ENCODE assay signal across 8 mouse cellular contexts in the genomic region with DNA sequence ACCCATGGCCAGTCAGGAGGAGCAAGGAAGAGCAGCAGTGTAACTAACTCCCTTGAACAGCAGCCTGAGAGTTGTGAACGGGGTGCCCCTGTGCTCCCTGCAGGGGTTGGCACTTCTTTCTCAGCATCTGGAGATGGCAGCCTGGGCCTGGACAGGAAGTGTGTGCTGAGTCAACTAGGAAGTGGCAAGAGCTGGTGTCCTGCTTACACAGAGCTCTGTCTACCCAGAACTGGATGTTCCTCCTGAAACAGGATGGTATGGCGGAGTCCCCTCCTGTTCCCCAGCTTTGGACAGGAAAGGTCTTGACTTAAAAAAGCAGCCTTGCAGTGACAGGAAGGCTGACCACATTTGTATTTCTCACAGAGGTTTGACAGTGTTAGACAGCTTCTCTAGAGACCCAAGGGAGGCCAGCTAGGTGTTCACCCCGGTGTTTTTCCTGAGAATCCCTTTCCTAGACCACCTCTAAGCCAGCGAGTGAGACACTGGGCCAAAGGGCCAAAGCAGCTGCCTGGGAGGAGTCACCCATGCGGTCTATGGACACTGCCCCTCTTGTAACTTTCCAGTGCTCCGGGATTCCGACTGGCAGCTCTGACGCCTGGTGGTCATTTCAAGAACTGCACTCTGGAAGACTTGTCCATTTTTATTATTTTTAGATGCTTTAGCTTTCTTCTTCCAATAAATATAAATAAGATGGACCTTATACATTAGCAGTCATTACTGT. TPM values are rescaled to one million over a fixed set of nuclear protein-coding genes. Genes with fewer than 3 reads are reported as not detected.
DNase-seq lines count a peak whose midpoint lies in the region; ATAC-seq lines count a peak whose summit lies in the region.

No protein-coding gene starts in this region.

- no peak overlapping the region for H3K4me2 ChIP-seq in hindbrain, embryonic 13.5 days
- no peak overlapping the region for H3K4me2 ChIP-seq in forebrain, embryonic 14.5 days (ENCODE audit: low read length)

- no peak overlapping the region for H3K9ac ChIP-seq in hindbrain, embryonic 13.5 days
- no peak overlapping the region for H3K9ac ChIP-seq in forebrain, embryonic 14.5 days (ENCODE audit: low read length)

- intact Hi-C loops in left cerebral cortex, postnatal 14 days (cut with DNase I) = no loop called here

- H3K27ac ChIP-seq in hindbrain, embryonic 10.5 days = peak overlapping the region; percentile 62
- no peak overlapping the region for H3K27ac ChIP-seq in hindbrain, embryonic 13.5 days
- no peak overlapping the region for H3K27ac ChIP-seq in forebrain, embryonic 14.5 days (ENCODE audit: low read depth, low read length)

- H3K27me3 ChIP-seq in hindbrain, embryonic 10.5 days (ENCODE audit: insufficient read depth, poor library complexity, severe bottlenecking) = no peaks in the 10 kb centered on the region
- H3K27me3 ChIP-seq in hindbrain, embryonic 13.5 days = no peaks in the 10 kb centered on the region
- H3K27me3 ChIP-seq in forebrain, embryonic 14.5 days (replicated peaks; ENCODE audit: control insufficient read depth, insufficient read depth, low read length) = no peaks in the 10 kb centered on the region
- no peaks in the 10 kb centered on the region for H3K27me3 ChIP-seq in megakaryocyte, embryonic 14.5 days (replicated peaks)

- no peaks in the 10 kb centered on the region for H3K36me3 ChIP-seq in hindbrain, embryonic 10.5 days
- H3K36me3 ChIP-seq in hindbrain, embryonic 13.5 days = no peaks in the 10 kb centered on the region
- no peaks in the 10 kb centered on the region for H3K36me3 ChIP-seq in forebrain, embryonic 14.5 days (ENCODE audit: control insufficient read depth, insufficient read depth, low read length)
- H3K36me3 ChIP-seq in megakaryocyte, embryonic 14.5 days (replicated peaks; ENCODE audit: low read length) = peaks cover 9% of the 10 kb centered on the region

- WGBS in hindbrain, embryonic 10.5 days = 25% methylated on average over 8 of the region's 8 CpGs
- 22% methylated on average over 8 of the region's 8 CpGs for WGBS in hindbrain, embryonic 13.5 days
- 24% methylated on average over 8 of the region's 8 CpGs for WGBS in forebrain, embryonic 14.5 days

- no peaks in the 10 kb centered on the region for H3K9me3 ChIP-seq in hindbrain, embryonic 10.5 days
- no peaks in the 10 kb centered on the region for H3K9me3 ChIP-seq in hindbrain, embryonic 13.5 days
- no peaks in the 10 kb centered on the region for H3K9me3 ChIP-seq in forebrain, embryonic 14.5 days (replicated peaks; ENCODE audit: control insufficient read depth, low read length)
- H3K9me3 ChIP-seq in megakaryocyte, embryonic 14.5 days = no peaks in the 10 kb centered on the region

- no peak overlapping the region for H3K4me3 ChIP-seq in hindbrain, embryonic 10.5 days
- H3K4me3 ChIP-seq in hindbrain, embryonic 13.5 days = no peak overlapping the region
- H3K4me3 ChIP-seq in forebrain, embryonic 14.5 days (ENCODE audit: low read depth, low read length) = no peak overlapping the region
- peak overlapping the region; percentile 80 for H3K4me3 ChIP-seq in megakaryocyte, embryonic 14.5 days (replicated peaks)

- H3K4me1 ChIP-seq in hindbrain, embryonic 10.5 days (replicated peaks) = peaks cover 26% of the 10 kb centered on the region
- peaks cover 8% of the 10 kb centered on the region; the same call in 1 of the 2 replicates for H3K4me1 ChIP-seq in hindbrain, embryonic 13.5 days (replicated peaks)
- no peaks in the 10 kb centered on the region for H3K4me1 ChIP-seq in forebrain, embryonic 14.5 days (ENCODE audit: control insufficient read depth, insufficient read depth, low read length)
- peaks cover 81% of the 10 kb centered on the region for H3K4me1 ChIP-seq in megakaryocyte, embryonic 14.5 days

- peak; percentile 71 for DNase-seq in hindbrain, embryonic 10.5 days (ENCODE audit: low spot score)
- DNase-seq in brain, adult 2 months (ENCODE audit: low read depth, low spot score) = peak; percentile 78
- peak; percentile 65 for DNase-seq in forebrain, embryonic 14.5 days (ENCODE audit: low spot score)
- peak; percentile 67 to 73 for DNase-seq in left cerebral cortex, postnatal 14 days (ENCODE audit: low spot score in 2 of 2)
- peak; percentile 87 to 91 for DNase-seq in spleen, postnatal 10 days (ENCODE audit: low spot score in 2 of 2)

- no peak for ATAC-seq in hindbrain, embryonic 13.5 days (ENCODE audit: low FRiP score)
- no peak for ATAC-seq in forebrain, embryonic 14.5 days
- peak; percentile 79 to 86 for ATAC-seq in hematopoietic stem cell, adult 5-6 weeks (replicated peaks in 1 of 2; ENCODE audit: insufficient read depth in 1 of 2, low FRiP score in 2 of 2, low TSS enrichment in 1 of 2, low read depth in 1 of 2, poor library complexity in 2 of 2, severe bottlenecking in 2 of 2)

RNA-seq across cellular contexts. Expression of a gene that starts 20.7 kb away (rescaled TPM):
- polyA plus RNA-seq in hindbrain, embryonic 10.5 days (2016; fragmentation: Nextera tagmentation; extraction: Ambion mirVana) = 25.6 and 30.3 TPM in 2 replicates
- 45.9 and 46.0 TPM in 2 replicates for polyA plus RNA-seq in hindbrain, embryonic 13.5 days (2015; fragmentation: Nextera tagmentation; extraction: Ambion mirVana)
- 38.0 and 38.5 TPM in 2 replicates for polyA plus RNA-seq in forebrain, embryonic 14.5 days (2014; fragmentation: Nextera tagmentation; extraction: Ambion mirVana)
- 95.9 and 106 TPM in 2 replicates for total RNA-seq in hematopoietic stem cell, adult 5-6 weeks (2017)
- total RNA-seq in left cerebral cortex, postnatal 14 days (2021) = 100 to 1,000 TPM; 119 to 126 TPM
- polyA plus RNA-seq in megakaryocyte, embryonic 14.5 days (2012; ENCODE audit: insufficient read depth, low replicate concordance) = 11.4 and 14.3 TPM in 2 replicates

Comparison
In these comparisons a context has a peak if more than half of its experiments do, and no peak if none do; other contexts are left out.
1. ATAC-seq: peak in hematopoietic stem cell, adult 5-6 weeks (2 of 2); none in hindbrain, embryonic 13.5 days (single experiment) and forebrain, embryonic 14.5 days (single experiment).
2. Peak in every context shown above with its lines, with median percentiles within 50 percentile points of each other: DNase-seq.